Mouse (Mus musculus): Measurements from ENCODE around the gene Abcc2.

- TF ChIP-seq CTCF (IDR thresholded peaks at IDR 0.05; ENCODE audit: low read depth, low read length) (no peak), EP300 (IDR thresholded peaks at IDR 0.05; ENCODE audit: insufficient read depth, low read depth, low read length) (no peak), POLR2A (IDR thresholded peaks at IDR 0.05; ENCODE audit: insufficient read depth, low read length) (no peak)
Measured at GRCm38 (mm10) chr19:43809331-43809730, 27.3 kb downstream of the Abcc2 start.
